Mouse (Mus musculus): ENCODE measurements around the gene Aox2. TPM values are rescaled to one million over a fixed set of nuclear protein-coding genes. Genes with fewer than 3 reads are reported as not detected.

The Aox2 gene
- polyA plus RNA-seq, 1 experiment from 2014 or later, result not detected

DNA sequence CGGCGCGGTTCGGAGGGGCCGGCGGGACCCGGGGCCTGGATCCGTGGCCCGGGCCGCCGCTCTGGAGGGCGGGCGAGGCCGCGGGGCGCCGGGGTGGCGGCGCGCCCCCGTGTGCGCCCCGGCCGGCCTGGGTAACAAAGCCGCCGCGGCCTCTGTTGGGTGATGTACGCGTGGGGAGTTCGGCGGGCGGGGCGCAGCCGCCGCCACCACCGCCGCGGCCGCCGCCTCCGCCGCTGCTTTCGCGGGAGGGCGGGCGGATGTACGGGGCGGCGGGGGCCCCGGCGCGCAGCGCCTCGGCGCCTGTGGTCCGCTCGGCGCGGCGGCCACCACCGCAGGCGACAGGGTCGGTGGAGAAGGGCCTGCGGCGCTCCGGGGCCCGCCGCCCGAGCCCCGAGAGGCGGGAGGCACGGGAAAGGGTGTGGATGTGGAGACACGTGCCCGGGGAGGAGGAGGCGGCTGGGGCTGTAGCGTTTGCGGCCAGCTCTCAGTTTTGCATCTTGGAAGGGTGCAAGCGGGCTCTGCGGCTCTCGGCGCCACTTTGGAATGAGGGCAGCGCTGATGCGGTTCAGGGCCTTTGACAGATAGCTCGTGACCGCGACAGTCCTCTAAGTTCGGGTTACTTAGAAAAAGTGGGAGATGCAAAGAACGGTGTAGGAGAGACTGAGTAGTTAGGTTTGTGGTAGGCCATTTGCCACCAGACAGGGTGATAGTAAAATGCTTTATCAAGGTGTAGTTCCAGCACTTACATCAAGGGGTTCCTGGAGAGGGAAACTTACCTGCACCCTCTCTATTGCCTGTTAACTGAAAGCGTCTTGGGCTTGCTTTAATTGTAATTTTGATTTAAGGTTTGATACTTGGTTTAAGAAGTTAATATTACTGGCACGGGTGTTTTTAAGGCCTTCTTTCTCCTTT is 115.4 kb downstream of the Aox2 start:
- Histone ChIP-seq H3K9me3 (ENCODE audit: control insufficient read depth, low read length) (no peaks in the 10 kb centered on the region), H3K27ac (ENCODE audit: low read depth, low read length) (peak overlapping the region; percentile 98), H3K9ac (ENCODE audit: low read depth, low read length) (peak overlapping the region; percentile 96), H3K4me1 (replicated peaks; ENCODE audit: control insufficient read depth, insufficient read depth, low read length) (peaks cover 7% of the 10 kb centered on the region; the same call in 1 of the 2 replicates), H3K36me3 (ENCODE audit: control insufficient read depth, insufficient read depth, low read length) (peaks cover 30% of the 10 kb centered on the region), H3K27me3 (replicated peaks; ENCODE audit: control insufficient read depth, insufficient read depth, low read length) (no peaks in the 10 kb centered on the region), H3K4me3 (ENCODE audit: low read depth, low read length) (peak overlapping the region; percentile 96), H3K4me2 (peak overlapping the region; percentile 79)
- ATAC-seq (replicated peaks; ENCODE audit: low FRiP score), result peak; percentile 53
- DNase-seq (ENCODE audit: low spot score), result peak; percentile 64
- WGBS, result 1% methylated on average over 66 of the region's 90 CpGs

DNA sequence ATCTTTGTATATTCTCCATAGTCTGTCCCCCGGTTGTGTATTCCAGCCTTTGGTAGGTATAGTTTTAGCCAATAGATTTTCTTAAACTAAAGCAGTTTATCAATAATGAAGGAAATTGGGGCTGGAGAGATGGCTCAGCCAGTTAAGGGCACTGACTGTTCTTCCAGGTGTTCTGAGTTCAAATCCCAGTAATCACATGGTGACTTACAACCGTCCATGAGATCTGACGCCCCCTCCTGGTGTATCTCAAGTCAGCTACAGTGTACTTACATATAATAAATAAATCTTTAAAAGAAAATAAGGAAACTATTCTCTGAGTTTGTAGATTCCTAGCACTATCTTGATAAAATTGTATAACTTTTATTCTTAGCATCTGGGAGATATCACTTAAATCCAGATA is 117.2 kb downstream of the Aox2 start:
- H3K9me3 ChIP-seq (ENCODE audit: control insufficient read depth, low read length), result no peaks in the 10 kb centered on the region
- H3K36me3 ChIP-seq (ENCODE audit: control insufficient read depth, insufficient read depth, low read length), result peaks cover 40% of the 10 kb centered on the region
- ATAC-seq (replicated peaks; ENCODE audit: low FRiP score) (no peak), DNase-seq (ENCODE audit: low spot score) (no peak)
- WGBS, result 88% methylated on average over 3 of the region's 3 CpGs
- H3K9ac ChIP-seq (ENCODE audit: low read depth, low read length), result no peak overlapping the region
- H3K4me2 ChIP-seq, result no peak overlapping the region
- no peak overlapping the region for H3K27ac ChIP-seq (ENCODE audit: low read depth, low read length)
- H3K4me3 ChIP-seq (ENCODE audit: low read depth, low read length), result no peak overlapping the region
- no peaks in the 10 kb centered on the region for H3K27me3 ChIP-seq (replicated peaks; ENCODE audit: control insufficient read depth, insufficient read depth, low read length)
- H3K4me1 ChIP-seq (replicated peaks; ENCODE audit: control insufficient read depth, insufficient read depth, low read length), result peaks cover 7% of the 10 kb centered on the region; the same call in 1 of the 2 replicates

DNA sequence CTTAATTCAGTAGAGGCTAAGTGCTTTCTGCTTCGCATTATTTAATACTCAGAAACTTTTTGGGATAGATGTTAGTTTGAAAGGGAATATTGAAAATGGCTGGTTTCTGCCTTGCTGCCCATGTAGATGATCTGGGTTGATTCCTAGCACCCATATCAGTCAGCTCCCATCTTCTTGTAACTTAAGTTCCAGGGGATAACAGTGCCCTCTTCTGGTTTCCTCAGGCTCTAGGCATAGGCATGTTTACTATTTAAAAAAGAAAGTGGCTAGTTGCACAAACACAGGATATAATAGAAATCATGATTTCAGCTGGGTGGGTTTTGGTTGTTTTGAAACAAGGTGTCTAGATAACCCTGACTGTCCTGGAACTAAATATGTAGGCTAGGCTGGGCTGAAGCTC is 118.1 kb downstream of the Aox2 start:
- H3K36me3 ChIP-seq (ENCODE audit: control insufficient read depth, insufficient read depth, low read length), result peaks cover 46% of the 10 kb centered on the region
- no peak overlapping the region for H3K9ac ChIP-seq (ENCODE audit: low read depth, low read length)
- H3K27ac ChIP-seq (ENCODE audit: low read depth, low read length), result no peak overlapping the region
- 97% methylated on average over 1 of the region's 1 CpGs for WGBS
- ATAC-seq (replicated peaks; ENCODE audit: low FRiP score) (no peak), DNase-seq (ENCODE audit: low spot score) (no peak)
- no peaks in the 10 kb centered on the region for H3K27me3 ChIP-seq (replicated peaks; ENCODE audit: control insufficient read depth, insufficient read depth, low read length)
- H3K4me2 ChIP-seq, result no peak overlapping the region
- H3K4me1 ChIP-seq (replicated peaks; ENCODE audit: control insufficient read depth, insufficient read depth, low read length), result peaks cover 7% of the 10 kb centered on the region; the same call in 1 of the 2 replicates
- H3K4me3 ChIP-seq (ENCODE audit: low read depth, low read length), result no peak overlapping the region
- H3K9me3 ChIP-seq (ENCODE audit: control insufficient read depth, low read length), result no peaks in the 10 kb centered on the region

DNA sequence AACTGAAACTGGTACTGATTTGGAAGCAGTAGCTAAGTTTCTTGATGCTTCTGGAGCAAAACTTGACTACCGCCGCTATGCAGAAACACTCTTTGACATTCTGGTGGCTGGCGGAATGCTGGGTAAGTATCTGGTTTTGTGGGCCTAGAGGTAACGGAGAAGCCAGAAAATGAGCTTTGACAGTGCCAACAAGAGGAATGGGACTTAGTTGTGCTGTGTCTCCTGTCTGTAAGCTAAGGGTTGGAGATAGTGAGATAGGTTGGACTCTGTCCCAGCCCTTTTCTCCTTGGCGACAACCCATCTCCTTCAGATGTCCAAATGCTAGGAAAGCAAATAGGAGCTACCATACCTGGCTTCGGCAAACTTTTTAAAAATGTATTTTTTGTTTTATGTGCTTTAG is 119.6 kb downstream of the Aox2 start:
- ATAC-seq (replicated peaks; ENCODE audit: low FRiP score), result no peak
- H3K36me3 ChIP-seq (ENCODE audit: control insufficient read depth, insufficient read depth, low read length), result peaks cover 59% of the 10 kb centered on the region
- no peaks in the 10 kb centered on the region for H3K27me3 ChIP-seq (replicated peaks; ENCODE audit: control insufficient read depth, insufficient read depth, low read length)
- H3K9ac ChIP-seq (ENCODE audit: low read depth, low read length), result no peak overlapping the region
- 0 out of 2 replicates have a peak, but pooled peaks cover 2% of the 10 kb centered on the region for H3K4me1 ChIP-seq (replicated peaks; ENCODE audit: control insufficient read depth, insufficient read depth, low read length)
- H3K9me3 ChIP-seq (ENCODE audit: control insufficient read depth, low read length), result no peaks in the 10 kb centered on the region
- no peak overlapping the region for H3K4me3 ChIP-seq (ENCODE audit: low read depth, low read length)
- 94% methylated on average over 6 of the region's 6 CpGs for WGBS
- no peak overlapping the region for H3K27ac ChIP-seq (ENCODE audit: low read depth, low read length)
- DNase-seq (ENCODE audit: low spot score), result no peak
- no peak overlapping the region for H3K4me2 ChIP-seq

DNA sequence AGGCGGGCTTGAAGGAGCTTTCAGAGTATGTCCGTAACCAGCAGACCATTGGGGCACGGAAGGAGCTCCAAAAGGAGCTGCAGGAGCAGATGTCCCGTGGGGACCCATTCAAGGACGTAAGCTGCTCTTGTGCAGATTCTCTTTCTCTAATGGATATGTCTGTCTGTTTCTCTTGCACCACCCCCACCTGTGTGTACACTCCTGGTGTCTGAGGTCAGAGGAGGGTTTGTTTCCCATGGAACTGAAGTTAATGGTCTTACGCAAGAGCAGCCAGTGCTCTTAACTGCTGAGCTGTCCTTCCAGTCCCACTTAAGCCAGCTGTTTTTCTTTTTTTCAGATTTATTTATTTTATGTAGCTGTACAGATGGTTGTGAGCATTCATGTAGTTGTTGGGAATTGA is 123.3 kb downstream of the Aox2 start:
- H3K4me1 ChIP-seq (replicated peaks; ENCODE audit: control insufficient read depth, insufficient read depth, low read length), result no peaks in the 10 kb centered on the region
- H3K9ac ChIP-seq (ENCODE audit: low read depth, low read length), result no peak overlapping the region
- H3K9me3 ChIP-seq (ENCODE audit: control insufficient read depth, low read length), result no peaks in the 10 kb centered on the region
- H3K36me3 ChIP-seq (ENCODE audit: control insufficient read depth, insufficient read depth, low read length), result peaks cover 60% of the 10 kb centered on the region
- H3K4me3 ChIP-seq (ENCODE audit: low read depth, low read length), result no peak overlapping the region
- no peak overlapping the region for H3K4me2 ChIP-seq
- no peak for DNase-seq (ENCODE audit: low spot score)
- peak; percentile 71; the same call in 1 of the 2 replicates for ATAC-seq (replicated peaks; ENCODE audit: low FRiP score)
- H3K27me3 ChIP-seq (replicated peaks; ENCODE audit: control insufficient read depth, insufficient read depth, low read length), result no peaks in the 10 kb centered on the region
- no peak overlapping the region for H3K27ac ChIP-seq (ENCODE audit: low read depth, low read length)
- WGBS, result 87% methylated on average over 6 of the region's 6 CpGs

GRCm38 (mm10) chr1:58403745-58404144 is 125.6 kb downstream of the Aox2 start:
- Histone ChIP-seq H3K27ac (ENCODE audit: low read depth, low read length) (no peak overlapping the region), H3K9me3 (ENCODE audit: control insufficient read depth, low read length) (no peaks in the 10 kb centered on the region), H3K27me3 (replicated peaks; ENCODE audit: control insufficient read depth, insufficient read depth, low read length) (no peaks in the 10 kb centered on the region), H3K4me2 (no peak overlapping the region), H3K4me3 (ENCODE audit: low read depth, low read length) (no peak overlapping the region), H3K36me3 (ENCODE audit: control insufficient read depth, insufficient read depth, low read length) (peaks cover 43% of the 10 kb centered on the region), H3K4me1 (replicated peaks; ENCODE audit: control insufficient read depth, insufficient read depth, low read length) (no peaks in the 10 kb centered on the region), H3K9ac (ENCODE audit: low read depth, low read length) (no peak overlapping the region)
- DNase-seq (ENCODE audit: low spot score) (no peak), ATAC-seq (replicated peaks; ENCODE audit: low FRiP score) (no peak)
- 90% methylated on average over 5 of the region's 5 CpGs for WGBS

DNA sequence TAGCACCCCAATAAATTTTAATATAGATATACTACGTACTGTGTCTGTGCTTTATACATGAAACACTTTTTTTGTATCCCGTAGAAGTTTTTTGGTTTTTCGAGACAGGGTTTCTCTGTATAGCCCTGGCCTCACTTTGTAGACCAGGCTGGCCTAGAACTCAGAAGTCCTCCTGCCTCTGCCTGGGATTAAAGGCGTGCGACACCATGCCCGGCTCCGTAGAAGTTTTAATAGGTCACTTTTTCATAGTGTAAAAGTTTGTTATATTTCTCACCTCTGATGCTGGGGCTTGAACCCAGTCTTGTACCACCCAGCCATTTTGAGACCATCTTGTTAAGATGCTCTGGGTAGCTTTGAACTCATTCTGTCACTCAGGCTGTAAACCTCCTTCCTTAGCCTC is 129.2 kb downstream of the Aox2 start:
- WGBS, result 96% methylated on average over 7 of the region's 7 CpGs
- Histone ChIP-seq H3K36me3 (ENCODE audit: control insufficient read depth, insufficient read depth, low read length) (peaks cover 39% of the 10 kb centered on the region), H3K27me3 (replicated peaks; ENCODE audit: control insufficient read depth, insufficient read depth, low read length) (no peaks in the 10 kb centered on the region), H3K9me3 (ENCODE audit: control insufficient read depth, low read length) (no peaks in the 10 kb centered on the region), H3K27ac (ENCODE audit: low read depth, low read length) (no peak overlapping the region; the same call in 1 of the 2 replicates), H3K4me3 (ENCODE audit: low read depth, low read length) (no peak overlapping the region), H3K4me1 (replicated peaks; ENCODE audit: control insufficient read depth, insufficient read depth, low read length) (no peaks in the 10 kb centered on the region), H3K9ac (ENCODE audit: low read depth, low read length) (no peak overlapping the region), H3K4me2 (no peak overlapping the region)
- DNase-seq (ENCODE audit: low spot score) (no peak), ATAC-seq (replicated peaks; ENCODE audit: low FRiP score) (no peak)

DNA sequence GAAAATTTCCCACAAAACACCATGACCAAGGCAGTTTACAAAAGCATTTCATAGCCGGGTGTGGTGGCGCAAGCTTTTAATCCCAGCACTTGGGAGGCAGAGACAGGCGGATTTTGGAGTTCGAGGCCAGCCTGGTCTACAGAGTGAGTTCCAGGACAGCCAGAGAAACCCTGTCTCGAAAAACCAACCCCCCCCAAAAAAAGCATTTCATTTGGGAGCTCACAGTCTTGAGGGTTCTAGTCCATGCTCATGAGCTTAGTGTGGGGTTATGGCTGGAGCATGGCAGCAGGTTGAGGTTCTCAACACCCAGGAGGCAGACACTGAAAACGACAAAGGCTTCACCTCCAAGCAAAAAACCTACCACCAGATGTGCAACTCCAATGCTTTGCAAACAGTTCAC is 130.0 kb downstream of the Aox2 start:
- WGBS, result 84% methylated on average over 6 of the region's 6 CpGs
- Histone ChIP-seq H3K9ac (ENCODE audit: low read depth, low read length) (no peak overlapping the region), H3K36me3 (ENCODE audit: control insufficient read depth, insufficient read depth, low read length) (peaks cover 40% of the 10 kb centered on the region), H3K9me3 (ENCODE audit: control insufficient read depth, low read length) (no peaks in the 10 kb centered on the region), H3K4me1 (replicated peaks; ENCODE audit: control insufficient read depth, insufficient read depth, low read length) (no peaks in the 10 kb centered on the region), H3K4me3 (ENCODE audit: low read depth, low read length) (no peak overlapping the region), H3K4me2 (no peak overlapping the region), H3K27ac (ENCODE audit: low read depth, low read length) (no peak overlapping the region), H3K27me3 (replicated peaks; ENCODE audit: control insufficient read depth, insufficient read depth, low read length) (no peaks in the 10 kb centered on the region)
- ATAC-seq (replicated peaks; ENCODE audit: low FRiP score) (no peak), DNase-seq (ENCODE audit: low spot score) (no peak)
